Mouse (Mus musculus) testis, postnatal 14 days (tissue): ENCODE measurements around the gene Pqbp1.
A peak's percentile ranks its signal among the peaks of the same experiment; 100 is the strongest.
"Not testable (repeated sequence)": the region's sequence is repeated elsewhere in the genome, so short reads cannot be mapped to it uniquely, and the experiment has no call there.

Experiments used
- DNase-seq: peaks from one replicate; pipeline ENCODE4 v3.0.0; 2021; ENCODE audit warnings: low spot score

The Pqbp1 gene

DNA sequence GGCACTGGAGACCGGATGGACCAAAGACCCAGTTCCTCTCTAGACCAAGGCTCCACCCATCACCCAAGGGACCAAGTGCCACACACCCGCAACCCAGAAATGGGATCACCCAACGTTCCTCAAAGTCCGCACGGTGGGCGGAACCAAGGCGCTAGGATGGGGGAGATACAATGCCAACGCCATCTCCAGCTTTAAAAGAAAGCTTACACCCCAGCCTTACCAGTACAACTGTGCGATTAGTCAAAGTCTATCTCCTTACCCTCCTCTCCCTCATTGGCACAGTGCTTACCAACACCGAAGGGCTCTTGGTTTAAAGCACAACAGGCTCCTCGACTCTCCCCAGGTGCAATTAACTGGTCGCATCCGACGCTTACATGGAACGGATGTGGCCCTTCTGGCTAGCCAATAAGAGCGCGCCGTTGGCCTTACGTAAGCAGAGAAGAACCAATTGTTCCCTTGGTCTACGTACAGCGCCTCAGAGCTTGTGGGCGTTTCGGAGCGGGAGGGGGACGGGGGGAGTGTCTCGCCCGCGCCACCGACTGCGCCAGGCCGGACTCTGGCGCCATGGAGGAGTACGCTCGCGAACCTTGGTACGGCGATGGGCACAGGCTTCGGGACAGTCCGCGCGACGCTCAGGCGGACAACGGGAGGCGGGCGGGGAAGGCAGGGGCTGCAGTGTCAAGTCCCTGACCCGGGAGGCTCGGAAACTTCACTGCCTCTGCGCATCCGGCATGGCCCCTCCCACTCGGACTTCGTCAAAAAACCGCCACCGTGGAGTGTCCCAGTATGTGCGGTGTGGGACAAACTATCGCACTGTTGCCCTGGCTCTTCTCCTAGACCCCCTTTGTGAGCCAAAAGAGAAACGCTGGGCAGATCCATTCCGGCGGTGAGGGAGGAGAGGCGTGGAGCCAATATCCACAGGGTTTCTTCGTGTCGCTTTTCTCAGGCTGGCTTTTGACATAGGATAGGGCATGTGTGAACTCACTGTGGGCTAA lies at the start of gene Pqbp1, which contains the start of gene Timm17b:
Gene Pqbp1, minus strand, starts transcription at position 390 of the 995 bp plus-strand sequence.
Gene Timm17b, plus strand, starts transcription at position 478 of the 995 bp plus-strand sequence.
- DNase-seq, result peak; percentile 91

DNA sequence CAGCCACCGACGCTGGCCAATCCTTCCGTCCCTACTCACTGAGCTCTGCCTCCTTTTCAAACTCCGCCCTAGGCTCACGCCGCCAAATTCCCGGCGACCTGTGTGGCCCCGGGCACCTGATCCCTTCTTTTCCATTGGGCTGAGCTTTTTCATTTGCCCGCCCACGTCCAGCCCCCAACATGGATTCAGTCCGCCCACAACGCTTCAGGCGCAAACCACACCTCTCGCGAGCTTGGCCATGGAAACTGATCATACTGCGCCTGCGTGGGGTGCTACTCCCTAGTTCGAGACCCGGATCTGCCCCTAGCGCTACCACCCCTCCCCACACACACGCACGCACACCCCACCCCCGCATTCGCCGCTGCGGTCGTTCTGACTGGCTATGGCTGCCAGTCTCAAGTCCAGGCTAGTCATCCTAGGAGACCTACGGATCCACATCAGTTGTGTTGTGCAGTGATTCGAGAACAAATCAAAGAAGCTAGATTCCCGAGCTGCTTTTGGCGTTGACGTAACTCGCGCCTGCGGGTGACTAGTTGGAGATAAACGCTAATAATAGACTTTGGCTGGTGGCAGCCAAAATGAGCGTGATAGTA lies 48.9 kb upstream of the Pqbp1 start:
- peak; percentile 93 for DNase-seq

DNA sequence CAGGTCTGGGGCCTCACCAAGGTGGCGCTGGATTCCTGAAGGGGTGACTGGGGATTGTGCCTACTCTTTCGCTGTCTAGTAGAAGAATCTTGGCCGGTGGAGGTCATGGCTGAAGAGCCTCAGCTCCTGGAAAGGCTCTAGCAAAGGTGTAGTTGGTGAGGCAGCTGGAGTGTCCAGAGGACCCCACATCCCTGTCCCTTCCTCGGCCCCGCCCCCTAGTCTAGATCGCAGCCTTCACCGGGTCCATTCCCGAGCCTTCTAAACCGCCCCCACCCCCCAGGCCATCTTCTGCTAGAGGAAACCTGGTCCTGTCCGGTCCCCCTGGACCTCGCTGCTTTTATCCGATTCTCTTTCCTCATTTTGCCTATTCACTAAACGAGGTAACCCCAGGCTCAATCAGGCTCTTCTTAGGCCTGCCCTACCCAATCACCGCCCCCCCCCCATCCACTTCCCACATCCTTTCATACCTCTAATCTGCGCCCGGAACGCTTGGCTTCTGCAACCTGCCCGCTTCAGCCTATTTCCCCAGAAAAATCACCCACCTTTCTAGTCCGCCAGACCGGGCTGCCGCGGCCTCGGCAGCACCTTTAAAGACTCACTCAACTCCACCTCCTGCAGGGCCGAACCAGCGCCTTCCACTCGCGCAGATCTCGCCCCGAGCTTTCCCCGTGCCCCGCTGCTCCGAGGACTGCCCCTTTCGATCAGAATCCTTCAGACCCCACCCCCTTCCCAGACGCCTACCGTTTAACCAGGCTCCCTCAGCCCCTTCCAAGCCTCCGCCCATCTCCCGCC lies 48.2 kb upstream of the Pqbp1 start, which contains the start of gene Hdac6:
Gene Hdac6, minus strand, starts transcription at position 782 of the 792 bp plus-strand sequence.
- no peak for DNase-seq

DNA sequence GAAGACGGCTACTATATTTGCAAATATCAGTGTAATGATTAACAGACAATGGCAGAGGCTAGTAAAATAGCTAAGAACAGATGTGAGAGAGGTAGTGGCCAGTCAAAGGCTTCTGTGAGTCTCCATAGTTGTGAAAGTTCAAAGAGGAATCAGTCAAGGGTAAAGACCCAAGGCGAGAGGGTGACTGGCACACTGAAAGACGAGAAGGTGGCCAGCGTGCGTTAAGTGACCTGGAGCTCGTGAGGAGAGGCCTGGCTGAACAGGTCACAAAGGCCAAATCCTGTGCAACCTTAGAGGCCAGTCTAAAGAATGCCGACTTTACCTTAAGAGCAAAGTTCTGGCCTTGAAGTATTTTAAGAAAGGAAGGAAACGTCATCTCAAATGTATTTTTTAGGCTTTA lies 46.5 kb upstream of the Pqbp1 start:
- no peak for DNase-seq

DNA sequence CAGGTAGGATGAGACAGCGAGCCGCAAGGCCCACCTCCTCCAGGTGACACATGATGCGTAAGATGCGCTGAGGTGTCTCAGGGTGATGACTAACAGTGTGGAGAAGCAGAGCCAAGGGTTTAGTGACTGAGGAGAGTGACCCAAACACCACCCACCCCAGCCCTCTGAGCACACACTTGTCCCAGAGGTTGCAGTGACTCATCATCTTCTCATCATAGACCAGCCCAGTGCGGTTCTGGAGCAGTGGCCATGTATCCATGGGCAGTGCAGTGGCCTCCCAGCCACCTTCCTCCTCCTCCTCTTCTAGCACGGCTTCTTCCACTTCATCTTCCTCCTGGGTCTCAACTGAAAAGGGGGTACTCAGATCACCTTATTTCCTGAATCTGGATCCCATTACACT lies 38.6 kb upstream of the Pqbp1 start:
- no peak for DNase-seq

DNA sequence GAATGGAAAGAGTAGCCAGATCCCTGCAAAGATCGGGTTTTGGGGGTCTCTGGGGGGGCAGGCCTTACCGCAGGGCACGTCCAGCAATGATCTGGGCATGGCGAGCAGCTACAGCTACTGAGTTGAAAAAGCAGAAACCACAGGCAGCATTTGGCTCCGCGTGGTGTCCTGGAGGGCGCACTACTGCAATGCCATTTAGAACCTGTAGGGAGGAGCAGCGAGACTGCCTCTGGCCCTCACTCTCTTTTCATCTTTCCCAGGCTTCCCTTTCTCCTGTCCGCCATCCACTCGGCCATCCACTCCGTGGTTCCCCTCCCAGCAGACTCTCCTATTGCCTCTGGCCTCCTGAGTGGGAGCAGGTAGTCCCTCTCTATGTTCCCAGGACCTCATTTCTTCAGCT lies 37.8 kb upstream of the Pqbp1 start:
- no peak for DNase-seq

DNA sequence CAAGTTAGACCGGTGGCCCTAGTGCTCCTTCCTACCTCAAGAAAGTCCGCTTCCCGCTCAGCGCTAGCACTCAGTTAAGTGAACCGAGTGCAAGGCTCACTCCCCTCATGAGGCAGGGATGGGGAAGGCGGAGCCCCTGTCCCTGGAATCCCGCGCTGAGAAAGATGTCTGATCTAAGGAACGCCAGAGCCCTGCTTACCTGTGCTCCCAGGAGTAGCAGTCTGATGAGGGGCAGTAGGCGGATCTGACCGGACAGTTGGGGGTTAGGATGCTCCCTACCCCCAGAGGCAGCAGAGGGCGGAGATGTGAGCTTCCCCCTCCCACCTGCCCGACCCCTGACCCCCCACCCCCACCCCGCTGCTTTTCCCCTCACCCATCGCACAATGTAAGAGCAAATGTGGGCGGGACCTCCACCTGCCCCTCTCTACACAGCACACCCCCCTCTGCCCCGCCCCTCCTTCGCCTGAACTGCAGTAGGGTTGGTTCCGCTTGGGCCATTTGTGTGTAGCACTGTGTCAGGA lies 29.3 kb upstream of the Pqbp1 start, which contains the start of gene Eras:
Gene Eras, minus strand, starts transcription at position 338 of the 521 bp plus-strand sequence.
- DNase-seq, result no peak

DNA sequence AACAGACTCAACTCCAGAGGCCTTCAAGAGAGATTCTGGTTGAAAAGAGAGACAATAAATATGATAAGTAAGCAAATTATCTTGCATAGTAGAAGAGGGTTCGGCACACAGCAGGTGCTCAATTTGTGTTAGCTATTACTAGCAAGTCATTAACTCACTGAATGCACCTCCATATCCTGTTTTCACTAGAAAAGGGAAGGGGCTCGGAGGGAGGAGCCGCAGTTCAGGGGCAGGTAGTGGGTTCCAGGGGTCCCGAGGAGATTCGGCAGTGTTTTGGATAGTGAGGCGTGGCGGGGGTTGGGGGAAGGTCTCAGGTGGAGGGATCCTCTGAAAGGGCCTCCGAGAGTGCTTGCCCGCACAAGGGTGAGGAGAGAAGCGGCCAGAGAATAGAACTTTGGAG lies 28.0 kb upstream of the Pqbp1 start:
- no peak for DNase-seq

DNA sequence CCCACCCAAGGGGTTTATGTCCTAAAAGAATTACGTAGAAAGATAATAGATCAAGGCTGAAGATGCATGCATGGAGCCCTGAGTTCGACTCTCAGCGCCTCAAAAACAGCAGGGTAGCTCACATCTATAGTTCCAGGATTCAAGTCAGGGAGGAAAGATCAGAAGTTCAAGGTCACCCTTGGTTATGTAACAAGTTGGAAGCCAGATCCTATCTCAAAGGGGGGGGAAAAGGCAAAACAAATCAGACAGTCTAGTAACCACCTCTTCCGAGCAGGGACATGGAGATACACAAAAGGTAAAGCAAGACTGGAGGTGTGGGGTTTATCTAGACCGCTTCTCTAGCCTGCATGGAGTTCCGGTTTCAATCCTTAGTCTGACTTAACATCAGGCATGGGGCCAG lies 27.2 kb upstream of the Pqbp1 start:
- no peak for DNase-seq

DNA sequence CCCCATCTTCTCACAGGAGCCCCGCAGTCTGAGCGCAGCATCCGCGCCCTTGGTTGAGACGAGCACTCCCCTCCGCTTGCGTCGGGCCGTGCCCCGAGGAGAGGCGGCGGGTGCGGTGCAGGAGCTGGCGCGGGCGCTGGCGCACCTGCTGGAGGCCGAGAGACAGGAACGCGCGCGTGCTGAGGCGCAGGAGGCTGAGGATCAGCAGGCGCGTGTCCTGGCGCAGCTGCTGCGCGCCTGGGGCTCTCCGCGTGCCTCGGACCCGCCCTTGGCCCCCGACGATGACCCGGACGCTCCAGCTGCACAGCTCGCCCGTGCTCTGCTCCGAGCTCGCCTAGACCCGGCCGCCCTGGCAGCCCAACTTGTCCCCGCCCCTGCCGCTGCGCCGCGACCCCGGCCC lies 23.0 kb upstream of the Pqbp1 start:
- peak; percentile 45 for DNase-seq

DNA sequence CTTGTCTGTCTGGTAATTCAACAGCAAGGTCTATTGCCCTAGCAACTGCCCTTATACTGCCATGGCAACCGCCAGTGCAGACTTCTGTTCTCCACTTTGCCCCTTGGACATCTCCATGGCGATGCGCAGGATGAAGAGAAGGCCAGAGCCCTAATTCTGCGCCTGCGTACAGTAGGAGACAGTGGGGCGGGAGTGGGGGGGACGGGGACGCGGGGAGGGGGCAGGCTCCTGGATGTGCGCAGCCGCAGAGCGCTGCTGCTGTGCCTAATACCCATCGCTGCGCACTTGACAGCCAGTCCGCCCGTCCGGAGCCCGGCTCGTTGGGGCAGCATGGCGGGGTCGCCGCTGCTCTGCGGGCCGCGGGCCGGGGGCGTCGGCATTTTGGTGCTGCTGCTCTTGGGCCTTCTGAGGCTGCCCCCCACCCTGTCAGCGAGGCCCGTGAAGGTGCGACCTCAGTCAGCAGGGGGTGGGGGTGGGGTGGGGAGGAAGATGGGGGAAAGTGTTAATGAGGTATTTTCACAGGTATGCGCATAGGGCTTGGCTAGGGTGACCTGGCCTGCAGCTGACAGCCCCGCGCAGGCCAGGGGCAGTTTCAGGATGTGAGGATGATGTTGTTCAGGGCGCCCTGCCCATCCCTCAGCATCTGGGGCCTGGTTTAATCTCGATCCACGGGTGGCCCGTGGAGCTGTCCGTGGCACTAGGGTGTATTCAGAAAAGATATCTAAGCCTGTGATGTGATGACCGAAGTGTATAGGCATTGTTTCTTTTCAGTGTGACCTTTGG lies 20.7 kb upstream of the Pqbp1 start, which contains the start of gene Pcsk1n:
Gene Pcsk1n, plus strand, starts transcription at position 222 of the 783 bp plus-strand sequence.
- DNase-seq, result no peak

DNA sequence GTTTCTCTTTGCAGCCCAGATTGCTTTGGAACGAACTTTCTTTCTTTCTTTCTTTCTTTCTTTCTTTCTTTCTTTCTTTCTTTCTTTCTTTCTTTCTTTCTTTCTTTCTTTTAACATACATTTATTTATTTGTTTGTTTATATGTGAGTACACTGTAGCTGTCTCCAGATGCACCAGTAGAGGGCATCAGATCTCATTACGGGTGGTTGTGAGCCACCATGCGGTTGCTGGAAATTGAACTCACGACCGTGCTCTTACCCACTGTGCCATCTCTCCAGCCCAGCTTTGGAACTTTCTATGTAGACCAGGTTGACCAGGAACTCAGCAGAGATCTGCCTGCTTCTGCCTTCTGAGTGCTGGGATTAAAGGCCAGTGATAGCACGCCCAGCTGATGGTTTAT lies 18.9 kb upstream of the Pqbp1 start:
- DNase-seq, result not testable (repeated sequence)

DNA sequence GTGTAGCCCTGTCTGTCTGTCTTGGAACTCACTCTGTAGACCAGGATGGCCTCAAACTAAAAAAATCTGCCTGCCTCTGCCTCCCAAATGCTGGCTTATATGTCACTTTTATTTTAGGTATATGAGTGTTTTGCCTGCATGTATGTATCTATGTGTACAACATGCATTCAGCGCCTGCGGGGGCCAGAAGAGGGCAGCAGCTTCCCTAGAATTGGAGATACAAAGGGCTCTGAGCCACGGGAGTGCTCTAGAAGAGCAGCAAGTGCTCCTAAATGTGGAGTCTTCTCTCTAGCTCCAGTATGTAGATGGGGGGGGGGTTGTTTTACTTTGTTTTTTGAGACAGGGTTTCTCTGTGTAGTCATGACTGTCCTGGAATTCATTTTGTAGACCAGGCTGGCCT lies 16.6 kb upstream of the Pqbp1 start:
- not testable (repeated sequence) for DNase-seq

DNA sequence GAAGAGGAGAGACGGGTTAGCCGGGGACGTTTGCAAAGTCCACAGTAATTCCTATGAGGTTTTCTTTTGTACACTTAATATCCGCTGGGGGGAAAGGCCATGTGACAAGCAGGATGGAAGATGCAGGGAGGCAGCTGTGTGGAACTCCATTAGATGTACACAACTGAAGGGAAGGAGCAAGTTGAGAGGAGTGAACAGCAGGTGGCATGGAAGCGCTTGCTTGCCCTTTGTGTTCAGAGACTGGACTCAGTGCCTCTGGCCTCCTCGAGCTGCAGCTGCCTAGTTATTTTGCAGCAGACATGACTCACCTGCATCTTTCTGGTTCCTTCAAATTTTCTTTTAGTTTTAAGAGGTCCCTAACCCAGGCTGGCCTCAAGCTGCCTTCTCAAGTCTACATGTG lies 11.4 kb upstream of the Pqbp1 start:
- DNase-seq, result no peak

DNA sequence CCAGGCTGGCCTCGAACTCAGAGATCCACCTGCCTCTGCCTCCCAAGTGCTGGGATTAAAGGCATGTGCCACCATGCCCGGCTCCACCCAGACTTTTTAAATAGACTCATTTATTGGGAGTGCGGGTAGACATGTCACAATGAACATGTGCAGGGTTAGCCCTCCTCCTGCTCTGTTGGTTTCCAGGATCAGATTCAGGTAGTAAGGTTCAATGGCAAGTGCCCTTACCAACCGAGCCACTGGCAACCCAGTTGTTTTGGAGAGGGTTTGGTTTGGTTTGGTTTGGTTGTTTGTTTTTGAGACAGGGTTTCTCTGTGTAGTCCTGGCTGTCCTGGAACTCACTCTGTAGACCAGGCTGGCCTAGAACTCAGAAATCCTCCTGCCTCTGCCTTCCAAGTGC lies 10.2 kb upstream of the Pqbp1 start, which contains the start of gene Gm10490:
Gene Gm10490, plus strand, starts transcription at position 301 of the 400 bp plus-strand sequence.
- not testable (repeated sequence) for DNase-seq

DNA sequence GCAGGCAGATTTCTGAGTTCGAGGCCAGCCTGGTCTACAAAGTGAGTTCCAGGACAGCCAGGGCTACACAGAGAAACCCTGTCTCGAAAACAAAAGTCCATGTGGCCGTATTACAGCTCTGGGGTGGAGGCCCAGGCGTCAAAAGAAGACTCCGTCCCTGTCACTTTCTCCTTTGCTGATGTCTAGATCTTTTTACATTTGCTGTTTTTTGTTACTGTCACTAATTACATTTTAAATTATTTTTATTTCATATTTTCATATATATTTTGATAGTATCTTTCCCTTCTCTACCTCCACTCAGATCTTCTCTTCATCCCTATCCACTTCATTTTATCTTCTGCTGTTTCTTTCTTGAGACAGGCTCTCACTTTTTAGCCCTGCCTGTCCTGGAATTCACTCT lies 8.7 kb upstream of the Pqbp1 start, which contains the start of gene Gm10491:
Gene Gm10491, minus strand, starts transcription at position 101 of the 400 bp plus-strand sequence.
- no peak for DNase-seq

DNA sequence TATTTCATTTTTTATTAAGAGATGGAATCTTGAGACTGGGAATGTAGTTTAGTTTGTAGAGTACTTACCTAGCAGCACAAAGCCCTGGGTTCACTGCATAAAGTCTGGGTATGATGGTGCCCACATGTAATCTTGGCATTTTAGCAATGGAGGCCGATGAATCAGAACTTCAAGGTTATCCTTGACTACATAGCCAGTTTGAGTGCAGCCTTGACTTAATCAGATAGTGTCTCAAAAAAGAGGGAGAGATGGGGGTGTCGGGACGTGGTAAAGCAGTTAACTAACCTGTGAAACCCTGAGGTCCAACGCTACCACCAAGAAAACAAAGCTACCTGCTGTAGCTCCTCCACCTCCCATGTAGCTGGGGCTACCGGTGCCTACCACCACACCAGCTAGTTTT lies 5.4 kb upstream of the Pqbp1 start:
- no peak for DNase-seq

DNA sequence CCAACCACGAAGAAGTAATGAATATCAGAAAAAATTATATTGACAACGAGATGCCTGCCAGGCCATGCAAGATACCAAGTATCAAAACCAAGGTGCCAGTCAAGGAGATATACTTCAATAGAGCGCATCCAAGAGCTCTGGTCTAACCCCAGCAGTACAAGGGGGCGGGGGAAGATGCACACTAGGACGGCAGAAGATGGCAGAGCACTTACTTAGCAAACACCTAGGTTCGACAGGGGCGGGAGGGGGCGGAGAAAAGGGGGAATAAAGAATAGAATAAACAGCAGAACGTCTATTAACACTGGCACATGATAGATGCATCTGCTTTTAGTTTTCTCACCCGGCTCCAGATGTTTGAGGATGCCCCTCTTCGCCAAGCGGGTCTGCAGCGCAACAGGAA lies 858 bp downstream of the Pqbp1 start:
- DNase-seq, result no peak

DNA sequence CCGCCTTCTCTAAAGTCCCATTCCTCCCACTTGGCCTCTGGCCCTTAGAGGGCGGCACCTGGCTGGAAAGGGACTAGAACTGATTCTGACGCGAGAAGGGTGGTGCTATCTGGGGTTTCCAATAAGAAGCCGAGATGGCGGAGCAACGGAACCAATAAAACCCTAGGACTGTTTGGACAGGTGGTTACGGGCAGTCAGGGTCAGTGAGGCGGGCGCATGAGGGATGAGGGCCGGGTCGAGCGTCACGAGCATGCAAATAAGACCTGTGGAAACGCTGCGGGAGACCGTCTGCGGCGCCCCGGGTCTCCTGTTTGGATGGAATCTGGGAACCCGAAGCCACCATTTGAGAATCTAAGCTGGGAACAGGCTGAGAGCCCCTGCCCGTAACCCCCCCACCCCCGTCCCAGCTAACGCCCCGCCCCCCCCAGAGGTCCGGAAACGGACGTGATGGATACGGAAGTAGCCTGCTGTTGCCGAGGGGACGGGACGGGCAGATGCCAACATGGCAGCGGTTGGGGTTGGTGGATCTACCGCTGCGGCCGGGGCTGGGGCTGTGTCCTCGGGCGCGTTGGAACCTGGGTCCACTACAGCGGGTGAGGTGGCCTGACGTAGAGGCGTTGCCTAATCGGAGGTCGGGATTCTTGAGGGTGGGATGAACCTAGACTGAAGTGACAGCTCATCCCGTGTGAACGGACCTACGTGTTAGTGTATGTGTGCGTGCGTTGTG lies 15.1 kb downstream of the Pqbp1 start, which contains the start of gene Slc35a2:
Gene Slc35a2, plus strand, starts transcription at position 188 of the 727 bp plus-strand sequence.
- peak; percentile 84 for DNase-seq

DNA sequence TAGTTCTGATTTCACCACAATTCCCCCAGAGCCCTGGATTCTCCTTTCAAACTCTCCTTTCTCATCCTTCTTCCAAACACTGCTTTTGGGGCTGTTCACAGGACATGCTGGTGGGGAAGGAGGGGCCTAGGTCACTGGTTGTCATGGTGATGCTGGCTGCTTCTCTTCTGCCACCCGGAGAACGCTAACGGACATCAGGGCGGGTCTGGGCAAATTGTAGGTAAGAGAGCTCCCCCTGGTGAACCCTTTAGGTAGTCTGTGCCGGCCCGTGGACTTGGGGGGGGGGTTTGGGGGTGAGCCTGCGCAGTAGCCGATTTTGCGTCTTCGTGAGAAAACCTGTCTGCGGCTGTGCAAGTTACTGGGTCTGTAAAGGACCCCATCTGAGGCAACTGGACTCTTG lies 19.2 kb downstream of the Pqbp1 start:
- peak; percentile 52 for DNase-seq
